8 mouse cellular contexts compared by ENCODE assay signal in the genomic region with DNA sequence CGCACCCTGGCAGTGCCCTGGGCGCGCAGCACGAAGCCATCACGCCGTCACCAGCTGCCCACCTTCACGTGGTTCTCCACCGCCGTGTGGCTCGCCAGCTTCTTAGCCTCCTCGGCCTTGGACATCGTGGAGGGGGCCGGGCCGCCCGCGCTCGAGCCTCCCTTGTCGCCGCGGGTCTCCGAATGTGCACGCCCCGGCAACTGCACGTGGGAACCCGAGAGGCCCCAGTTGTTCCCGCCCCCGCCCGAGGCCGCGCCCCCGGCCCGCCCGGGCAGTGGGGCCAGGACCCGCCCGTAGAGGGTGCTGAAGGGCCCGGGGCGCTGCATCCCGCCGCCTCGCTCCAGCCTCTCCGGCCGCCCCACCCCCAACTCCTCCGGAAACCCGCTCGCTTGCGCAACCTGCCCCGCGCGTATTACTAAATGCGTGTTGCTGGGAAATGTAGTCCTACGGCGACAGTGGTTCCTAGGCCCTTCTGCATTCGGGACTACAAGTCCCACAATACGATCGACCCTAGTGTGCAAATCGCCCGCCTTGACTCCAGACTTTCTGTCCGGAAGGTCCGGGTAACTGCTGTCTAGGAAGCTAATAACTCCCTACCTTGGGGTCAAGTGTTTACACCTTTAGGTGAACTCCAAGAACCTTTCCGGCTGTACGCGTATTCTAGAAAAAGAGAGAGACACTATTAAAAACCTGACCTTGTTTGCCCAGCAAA. TPM values are rescaled to one million over a fixed set of nuclear protein-coding genes. Genes with fewer than 3 reads are reported as not detected.
DNase-seq lines count a peak whose midpoint lies in the region; ATAC-seq lines count a peak whose summit lies in the region.

A gene (minus strand): TSS at position 409 of the 712 bp plus-strand sequence.

- peak; percentile 98 for ATAC-seq in hindbrain, embryonic 13.5 days (ENCODE audit: low FRiP score)

- no peaks in the 10 kb centered on the region; the same call in 1 of the 2 replicates for H3K36me3 ChIP-seq in hindbrain, embryonic 13.5 days

- H3K4me1 ChIP-seq in hindbrain, embryonic 13.5 days (replicated peaks) = peaks cover 25% of the 10 kb centered on the region

- H3K9me3 ChIP-seq in hindbrain, embryonic 13.5 days = no peaks in the 10 kb centered on the region

- peak within 1 kb of the TSS; percentile 70 for H3K27ac ChIP-seq in hindbrain, embryonic 13.5 days

- DNase-seq in NIH3T3 (ENCODE audit: low read depth) = peak; percentile 100
- DNase-seq in cerebellum, postnatal 10 days = peak; percentile 97 to 99
- peak; percentile 96 for DNase-seq in frontal cortex, postnatal 14 days (ENCODE audit: low spot score in 2 of 2)
- peak; percentile 93 to 94 for DNase-seq in layer of hippocampus, postnatal 25 days (ENCODE audit: extremely low spot score in 1 of 2, low spot score in 1 of 2)
- DNase-seq in lung, postnatal 25 days (ENCODE audit: low spot score) = peak; percentile 99
- peak; percentile 96 for DNase-seq in retina, embryonic 14.5 days (ENCODE audit: low spot score)
- DNase-seq in thymus, postnatal 4 days = peak; percentile 97

- H3K9ac ChIP-seq in hindbrain, embryonic 13.5 days = peak within 1 kb of the TSS; percentile 82

- H3K27me3 ChIP-seq in hindbrain, embryonic 13.5 days = no peaks in the 10 kb centered on the region

- under 1% methylated on average over 62 of the region's 62 CpGs for WGBS in hindbrain, embryonic 13.5 days

- peak within 1 kb of the TSS; percentile 92 for H3K4me2 ChIP-seq in hindbrain, embryonic 13.5 days

- H3K4me3 ChIP-seq in hindbrain, embryonic 13.5 days = peak within 1 kb of the TSS; percentile 88

RNA-seq across cellular contexts. Expression of the gene that starts here (rescaled TPM):
- 3.2 and 3.3 TPM in 2 replicates for polyA plus RNA-seq in hindbrain, embryonic 13.5 days (2015; fragmentation: Nextera tagmentation; extraction: Ambion mirVana)
- total RNA-seq in layer of hippocampus, postnatal 25 days (2021) = 10 to 100 TPM in 1 of 2 experiments, 1 to 10 TPM in 1; 9.9 to 11.6 TPM

Comparison
In these comparisons a context has a peak if more than half of its experiments do, and no peak if none do; other contexts are left out.
1. Peak in every context shown above with its lines: DNase-seq, ATAC-seq, H3K4me3 ChIP-seq and H3K27ac ChIP-seq.